Mouse (Mus musculus) forelimb bud, embryonic 11.5 days (tissue): ENCODE data around the gene Gdf5.
"Not testable (repeated sequence)": the region's sequence is repeated elsewhere in the genome, so short reads cannot be mapped to it uniquely, and the experiment has no call there.

ENCODE experiments used
- DNase-seq: peaks from one replicate; pipeline ENCODE4 v3.0.0-alpha.2; 2012; ENCODE audit warnings: low read depth, low spot score

Gdf5 gene

GRCm38 (mm10) chr2:155941697-155942442 lies 3.3 kb downstream of the Gdf5 start:
- DNase-seq, result no peak

- no peak for DNase-seq
Observed at GRCm38 (mm10) chr2:155940681-155941080, 4.5 kb downstream of the Gdf5 start, which contains the start of gene Gm15557. Gm15557 (plus strand) TSS chr2:155940728.

- DNase-seq, result no peak
Observed at GRCm38 (mm10) chr2:155939897-155940529, 5.2 kb downstream of the Gdf5 start.

GRCm38 (mm10) chr2:155929531-155930442 lies 15.4 kb downstream of the Gdf5 start, which contains the start of gene Uqcc1:
Uqcc1 (minus strand) TSS chr2:155930310.
- DNase-seq, result peak; percentile 92

GRCm38 (mm10) chr2:155928711-155929345 lies 16.3 kb downstream of the Gdf5 start:
- DNase-seq, result no peak

- not testable (repeated sequence) for DNase-seq
Observed at GRCm38 (mm10) chr2:155925213-155925612, 20.0 kb downstream of the Gdf5 start.

- DNase-seq, result no peak
Observed at GRCm38 (mm10) chr2:155923143-155923542, 22.0 kb downstream of the Gdf5 start.

- no peak for DNase-seq
Observed at GRCm38 (mm10) chr2:155914684-155915083, 30.5 kb downstream of the Gdf5 start.

GRCm38 (mm10) chr2:155903632-155904008 lies 41.5 kb downstream of the Gdf5 start:
- no peak for DNase-seq

GRCm38 (mm10) chr2:155902989-155903631 lies 42.1 kb downstream of the Gdf5 start:
- DNase-seq, result no peak

- no peak for DNase-seq
Observed at GRCm38 (mm10) chr2:155895046-155895735, 50.0 kb downstream of the Gdf5 start.

- no peak for DNase-seq
Observed at GRCm38 (mm10) chr2:155894307-155895045, 50.7 kb downstream of the Gdf5 start.
